Mouse (Mus musculus) left cerebral cortex, adult 11 months (tissue): ENCODE results near the gene Siah1a.

Source experiments
- DNase-seq: peaks from one replicate; pipeline ENCODE4 v3.0.0; 2022; ENCODE audit warnings: low spot score

Gene Siah1a

DNA sequence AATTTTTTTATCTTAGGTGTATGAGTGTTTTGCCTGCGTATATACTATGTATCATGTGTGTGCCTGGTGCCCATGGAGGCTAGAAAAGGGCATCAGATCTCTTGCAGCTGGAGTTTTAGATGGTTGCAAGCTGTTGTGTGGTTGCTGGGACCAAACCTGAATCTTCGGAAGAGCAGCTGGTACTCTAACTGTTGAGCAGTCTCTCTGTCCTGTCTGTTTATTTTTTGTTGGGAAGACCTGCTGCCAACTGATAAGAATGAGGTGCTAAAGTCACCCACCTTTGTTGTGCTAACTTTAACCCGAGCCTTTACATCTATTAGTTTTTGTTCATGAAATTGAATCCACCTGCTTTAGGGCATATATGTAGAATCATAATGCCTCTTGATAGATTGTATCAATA is 43.3 kb downstream of the Siah1a start:
- no peak for DNase-seq

DNA sequence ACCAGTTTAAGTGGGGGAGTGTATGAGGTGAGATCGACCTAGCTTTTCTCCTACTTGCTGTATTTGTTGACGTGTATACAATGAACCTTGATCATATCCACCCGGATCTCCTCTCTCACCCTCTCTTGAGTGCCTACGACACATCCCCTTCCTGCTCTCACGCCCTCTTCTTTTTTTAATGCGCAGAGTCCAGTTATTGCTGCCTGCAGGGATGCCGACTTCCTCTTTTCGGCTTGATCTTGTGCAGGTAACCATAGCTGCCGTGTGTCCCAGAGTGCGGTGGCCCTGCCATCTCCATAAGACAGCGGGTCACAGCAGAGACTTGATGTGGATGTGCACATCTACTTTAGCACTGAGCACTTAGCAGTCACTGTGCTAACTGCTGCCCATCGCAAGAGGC is 46.3 kb downstream of the Siah1a start:
- no peak for DNase-seq

DNA sequence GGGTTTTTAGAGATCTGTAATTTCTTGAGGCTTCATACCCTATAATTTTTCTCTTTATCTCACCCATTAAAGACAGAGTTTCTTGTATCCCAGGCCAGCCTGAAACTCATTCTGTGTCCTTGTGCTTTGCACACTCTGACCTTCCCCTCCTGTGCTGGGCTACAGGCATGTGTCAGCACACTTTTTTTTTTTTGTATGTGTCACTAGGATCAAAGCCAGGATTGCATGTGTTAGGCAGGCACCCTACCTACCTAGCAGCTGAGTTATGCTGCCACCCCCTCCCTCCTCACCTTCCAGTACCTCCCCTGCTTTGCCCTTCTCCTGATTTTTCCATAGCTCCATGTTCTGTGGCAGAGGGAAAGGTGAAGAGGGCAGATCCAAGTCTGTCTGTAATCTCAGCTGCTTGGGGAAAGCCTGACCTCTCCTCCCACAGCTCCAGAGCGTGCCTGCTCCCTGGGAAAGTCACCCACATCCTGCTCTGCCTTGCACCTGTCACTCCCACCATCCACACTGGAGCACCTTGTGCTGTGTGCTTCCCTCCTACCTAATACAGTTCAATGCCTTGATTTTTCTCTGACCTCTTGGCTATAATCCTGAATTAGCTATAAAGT is 46.8 kb downstream of the Siah1a start:
- no peak for DNase-seq

DNA sequence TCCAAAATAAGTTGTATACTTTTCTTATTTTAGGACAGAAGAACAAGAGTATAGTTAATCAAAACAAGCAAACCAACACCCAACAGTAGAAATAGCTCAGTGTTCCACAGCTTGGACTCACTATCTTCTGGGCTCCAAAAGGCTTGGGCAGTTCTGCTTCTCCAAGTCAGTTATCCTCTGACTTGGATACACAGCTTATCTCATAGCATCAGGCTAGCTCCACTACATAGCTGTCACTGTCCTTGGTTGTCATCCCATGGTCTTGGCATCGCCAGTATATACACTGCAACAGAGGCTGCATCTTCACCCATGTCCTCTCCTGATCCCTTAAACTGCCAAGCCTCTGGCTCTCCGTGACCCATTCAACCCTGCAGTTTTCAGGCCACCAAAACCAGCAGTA is 50.0 kb downstream of the Siah1a start:
- DNase-seq: no peak

DNA sequence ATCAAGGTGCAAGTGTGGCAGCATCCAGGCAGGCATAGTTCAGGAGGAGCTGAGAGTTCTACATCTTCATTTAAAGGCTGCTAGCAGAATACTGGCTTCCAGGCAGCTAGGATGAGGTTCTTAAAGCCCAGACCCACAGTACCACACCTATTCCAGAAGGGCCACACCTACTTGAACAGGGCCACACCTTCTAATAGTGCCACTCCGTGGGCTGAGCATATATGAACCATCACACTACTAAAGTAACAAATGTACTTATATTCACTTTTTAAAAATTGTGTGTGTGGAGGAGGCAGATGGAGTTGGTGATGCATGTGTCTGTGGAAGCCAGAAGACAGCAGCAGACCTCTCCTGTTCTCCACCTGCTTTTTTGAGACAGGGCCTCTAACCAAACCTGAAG is 51.7 kb downstream of the Siah1a start:
- no peak for DNase-seq

DNA sequence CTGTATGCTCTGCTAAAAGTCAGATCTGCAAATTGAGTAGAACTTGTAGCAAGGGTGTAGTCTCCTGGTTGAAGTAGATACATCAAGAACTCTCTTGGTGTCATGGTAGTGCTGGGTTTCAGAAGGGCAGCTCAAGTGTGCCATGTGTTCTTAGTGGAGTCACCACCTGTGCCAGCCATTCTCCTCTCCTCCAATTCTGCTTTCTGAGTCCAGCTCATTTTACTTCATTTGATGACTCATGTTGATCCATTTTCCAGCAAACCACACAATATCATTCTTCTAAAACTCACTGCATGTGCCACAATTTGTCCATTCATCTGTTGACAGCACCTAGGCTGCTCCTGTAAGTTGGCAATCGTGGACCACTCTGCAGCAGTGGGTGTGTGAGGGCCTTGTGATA is 53.6 kb downstream of the Siah1a start:
- DNase-seq: no peak

DNA sequence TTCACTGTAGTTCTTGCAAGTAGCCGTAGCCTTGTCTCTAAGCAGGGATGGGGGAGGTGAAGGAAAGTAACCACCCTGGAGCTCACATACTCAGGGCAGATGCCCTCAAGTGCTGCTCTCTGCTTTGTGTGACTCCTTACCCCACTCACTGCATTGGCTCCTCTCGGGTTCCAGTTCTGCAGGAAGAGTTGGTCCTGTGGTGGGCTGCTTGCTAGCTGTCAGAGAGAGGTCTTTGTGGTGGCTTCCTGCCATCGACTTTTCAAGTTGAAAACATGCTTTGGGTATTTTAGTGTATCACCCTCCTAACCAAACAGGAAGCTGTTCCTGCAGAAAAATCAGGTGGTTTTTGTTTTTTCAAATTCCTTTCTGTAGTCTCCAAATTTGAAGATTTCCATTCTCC is 59.1 kb downstream of the Siah1a start:
- DNase-seq: no peak
